Mouse (Mus musculus) ES-E14 (cell line): ENCODE results near the gene Rad51b. TPM values are rescaled to one million over a fixed set of nuclear protein-coding genes. Genes with fewer than 3 reads are reported as not detected.

Source experiments
- DNase-seq: peaks from one replicate; pipeline ENCODE4 v3.0.0-alpha.2; 2013; ENCODE audit warnings: low read depth, low spot score
- H3K27ac ChIP-seq: 2 replicates; pipeline ENCODE4 v1.5.1; 2012; ENCODE audit warnings: low read depth, mild to moderate bottlenecking, low read length, moderate library complexity, mixed read lengths; ENCODE audit not compliant: poor library complexity, insufficient read depth, severe bottlenecking
- H3K36me3 ChIP-seq: 2 replicates; pipeline ENCODE4 v1.6.1; 2012; ENCODE audit warnings: mild to moderate bottlenecking, low read length, moderate library complexity, mixed read lengths; ENCODE audit not compliant: control insufficient read depth, poor library complexity, insufficient read depth, severe bottlenecking
- H3K4me1 ChIP-seq, 2 experiments: fragments of 150-350 bp in 1 of 2; sonication (generic) in 1 of 2; 2 replicates each; pipeline ENCODE4 v1.6.1; 2012; ENCODE audit warnings: low read length in 2 of 2, mild to moderate bottlenecking in 1 of 2, mixed read lengths in 1 of 2; ENCODE audit not compliant: control insufficient read depth in 2 of 2, insufficient read depth in 2 of 2, poor library complexity in 1 of 2
- H3K4me3 ChIP-seq, 2 experiments: fragments of 150-350 bp in 1 of 2; sonication (generic) in 1 of 2; 2 replicates each; pipeline ENCODE4 v1.5.1; 2012; ENCODE audit warnings: low read length in 2 of 2, low read depth in 1 of 2, mild to moderate bottlenecking in 1 of 2, mixed read lengths in 1 of 2; ENCODE audit not compliant: insufficient read depth in 1 of 2, poor library complexity in 1 of 2, severe bottlenecking in 1 of 2
- H3K9ac ChIP-seq: 2 replicates; pipeline ENCODE4 v1.6.1; 2012; ENCODE audit warnings: low read depth, mild to moderate bottlenecking, low read length, mixed read lengths; ENCODE audit not compliant: poor library complexity, insufficient read depth, severe bottlenecking
- H3K9me3 ChIP-seq: fragments of 150-350 bp; sonication (generic); 2 replicates; pipeline ENCODE4 v1.6.1; 2012; ENCODE audit warnings: low read depth, mild to moderate bottlenecking, low read length; ENCODE audit not compliant: control insufficient read depth, insufficient read depth
- CHD2 ChIP-seq: IDR thresholded peaks from 2 replicates; pipeline ENCODE4 v1.6.1; 2014; ENCODE audit warnings: mild to moderate bottlenecking, low read depth, low read length, inconsistent platforms
- HCFC1 ChIP-seq: IDR thresholded peaks from 2 replicates; pipeline ENCODE4 v1.6.1; 2012; ENCODE audit warnings: low read length, inconsistent platforms, borderline replicate concordance; ENCODE audit not compliant: insufficient read depth
- MAFK ChIP-seq: IDR thresholded peaks from 2 replicates; pipeline ENCODE4 v1.6.1; 2014; ENCODE audit warnings: mild to moderate bottlenecking, low read depth, low read length, inconsistent platforms; ENCODE audit not compliant: insufficient read depth
- ZC3H11A ChIP-seq: IDR thresholded peaks from 2 replicates; pipeline ENCODE4 v1.6.1; 2012; ENCODE audit warnings: low read depth, mild to moderate bottlenecking, inconsistent platforms, low read length, borderline replicate concordance
- ZNF384 ChIP-seq: IDR thresholded peaks from 2 replicates; pipeline ENCODE4 v1.6.1; 2012; ENCODE audit warnings: low read depth, low read length, inconsistent platforms
- in situ Hi-C, 2 experiments: fragments of 600-800 bp; cut with MboI; formaldehyde crosslinking; loops; one replicate each; pipeline ENCODE4 v1.15.1; 2025; ENCODE audit warnings: low sequenced_read_pairs in 2 of 2, inconsistent platforms in 1 of 2; ENCODE audit not compliant: unreplicated experiment in 2 of 2
- total RNA-seq: library from RNA; depleted of rRNA; stranded (reverse); fragments of 300-350 nt; gene quantifications from 2 replicates; pipeline ENCODE4 v1.2.3, GENCODE M21; 2012

Gene Rad51b
- total RNA-seq, 1 experiment: 6.7 TPM

- H3K9ac ChIP-seq: no peak overlapping the region
- in situ Hi-C loops: loop anchor here (10.0 to 25.0 kb wide), 2 partner anchors 529 to 531 kb away; no protein-coding TSS in a partner anchor
- H3K9me3 ChIP-seq: no peaks in the 10 kb centered on the region
- no peaks in the 10 kb centered on the region for H3K4me1 ChIP-seq
- H3K36me3 ChIP-seq: no peaks in the 10 kb centered on the region
- no peak for TF ChIP-seq ZNF384
- no peak for TF ChIP-seq HCFC1
- TF ChIP-seq ZC3H11A: no peak
- no peak for TF ChIP-seq CHD2
- no peak for TF ChIP-seq MAFK
- no peak overlapping the region for H3K4me3 ChIP-seq
- no peak for DNase-seq
- no peak overlapping the region for H3K27ac ChIP-seq
These were observed 309.1 kb downstream of the Rad51b start for GRCm38 (mm10) chr12:79606197-79606631.

- H3K4me1 ChIP-seq: no peaks in the 10 kb centered on the region
- TF ChIP-seq ZNF384 (no peak), MAFK (no peak), CHD2 (no peak), HCFC1 (no peak), ZC3H11A (no peak)
- no peak overlapping the region for H3K9ac ChIP-seq
- H3K27ac ChIP-seq: no peak overlapping the region
- in situ Hi-C loops: loop anchor here (10.0 to 25.0 kb wide), 2 partner anchors 525 to 528 kb away; no protein-coding TSS in a partner anchor
- no peaks in the 10 kb centered on the region for H3K9me3 ChIP-seq
- no peak for DNase-seq
- H3K36me3 ChIP-seq: no peaks in the 10 kb centered on the region
- no peak overlapping the region for H3K4me3 ChIP-seq
These were observed 312.4 kb downstream of the Rad51b start for GRCm38 (mm10) chr12:79609399-79610010.

DNA sequence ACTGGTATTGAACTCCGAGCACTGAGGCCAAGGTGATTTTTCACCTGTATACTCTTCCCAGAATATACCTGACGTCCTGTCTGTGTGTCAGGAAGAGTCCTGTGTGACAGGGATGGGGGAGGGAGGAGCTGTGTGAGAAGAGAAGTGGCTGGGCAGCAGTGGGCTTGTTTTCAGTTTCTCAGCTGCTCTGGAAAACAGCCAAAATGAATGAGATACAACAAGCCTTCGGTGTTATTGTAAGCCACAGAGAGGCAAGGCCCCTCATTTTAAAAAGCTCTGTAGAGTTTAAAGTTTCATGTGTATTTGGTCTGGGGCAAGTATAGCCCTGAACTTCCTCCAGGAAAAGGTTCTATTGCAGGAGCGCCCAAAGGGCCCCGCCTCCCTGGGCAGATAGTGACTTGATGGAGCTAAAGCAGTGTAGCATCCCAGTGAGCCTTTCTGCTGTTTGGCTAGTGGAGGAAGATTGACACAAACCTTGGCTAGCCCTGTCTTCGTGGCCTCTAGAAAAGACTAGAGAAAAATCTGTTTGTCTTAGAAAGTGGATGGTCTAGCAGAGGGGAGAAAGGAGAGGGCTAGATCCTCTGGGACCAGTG is 313.5 kb downstream of the Rad51b start:
- Histone ChIP-seq H3K9me3 (no peaks in the 10 kb centered on the region), H3K36me3 (no peaks in the 10 kb centered on the region), H3K27ac (no peak overlapping the region), H3K4me1 (no peaks in the 10 kb centered on the region), H3K9ac (no peak overlapping the region), H3K4me3 (no peak overlapping the region)
- in situ Hi-C loops: loop anchor here in 1 of 2 experiments (25.0 kb wide), 1 partner anchor 527 kb away; no protein-coding TSS in a partner anchor
- no peak for DNase-seq
- TF ChIP-seq HCFC1 (no peak), ZC3H11A (no peak), ZNF384 (no peak), CHD2 (no peak), MAFK (no peak)

- no peaks in the 10 kb centered on the region for H3K4me1 ChIP-seq
- no peaks in the 10 kb centered on the region for H3K36me3 ChIP-seq
- H3K9me3 ChIP-seq: no peaks in the 10 kb centered on the region
- TF ChIP-seq ZNF384 (no peak), CHD2 (no peak), ZC3H11A (no peak), HCFC1 (no peak), MAFK (no peak)
- in situ Hi-C loops: loop anchor here in 1 of 2 experiments (25.0 kb wide), 1 partner anchor 526 kb away; no protein-coding TSS in a partner anchor
- no peak overlapping the region for H3K4me3 ChIP-seq
- DNase-seq: no peak
- no peak overlapping the region for H3K9ac ChIP-seq
- H3K27ac ChIP-seq: no peak overlapping the region
These were observed 314.6 kb downstream of the Rad51b start for GRCm38 (mm10) chr12:79611665-79612064.
